Mouse (Mus musculus) hindbrain, embryonic 13.5 days (tissue): ENCODE data around the gene Olfr65. TPM values are rescaled to one million over a fixed set of nuclear protein-coding genes. Genes with fewer than 3 reads are reported as not detected.

Experiments used
- ATAC-seq: fragments of 200-750 bp; cut with Nextera tagmentation; 2 replicates; pipeline ENCODE4 v1.8.0; 2017; ENCODE audit warnings: moderate TSS enrichment; ENCODE audit not compliant: low FRiP score
- H3K27ac ChIP-seq: fragments of 300-500 bp; sonication (generic); 2 replicates; pipeline ENCODE4 v1.5.1; 2015; ENCODE audit warnings: inconsistent platforms, mild to moderate bottlenecking, moderate library complexity
- H3K27me3 ChIP-seq: fragments of 300-500 bp; sonication (generic); 2 replicates; pipeline ENCODE4 v1.6.1; 2015; ENCODE audit warnings: mild to moderate bottlenecking, inconsistent platforms
- H3K36me3 ChIP-seq: fragments of 300-500 bp; sonication (generic); 2 replicates; pipeline ENCODE4 v1.6.1; 2015; ENCODE audit warnings: mild to moderate bottlenecking, inconsistent platforms
- H3K4me1 ChIP-seq: fragments of 300-500 bp; sonication (generic); replicated peaks from 2 replicates; pipeline ENCODE4 v1.6.1; 2015; ENCODE audit warnings: inconsistent platforms
- H3K4me2 ChIP-seq: fragments of 300-500 bp; sonication (generic); 2 replicates; pipeline ENCODE4 v1.6.1; 2015; ENCODE audit warnings: inconsistent platforms, mild to moderate bottlenecking, moderate library complexity
- H3K4me3 ChIP-seq: fragments of 300-500 bp; sonication (generic); 2 replicates; pipeline ENCODE4 v1.5.1; 2015; ENCODE audit warnings: mild to moderate bottlenecking, inconsistent platforms
- H3K9ac ChIP-seq: fragments of 300-500 bp; sonication (generic); 2 replicates; pipeline ENCODE4 v1.6.1; 2015; ENCODE audit warnings: mild to moderate bottlenecking, inconsistent platforms
- H3K9me3 ChIP-seq: fragments of 300-500 bp; sonication (generic); 2 replicates; pipeline ENCODE4 v1.6.1; 2016; ENCODE audit warnings: inconsistent platforms
- WGBS: fragments of 180-500 bp; shearing (Covaris S2); methylation state at CpG from one replicate; pipeline ENCODE4 v1.1.7; 2015; 5-methylcytosine and 5-hydroxymethylcytosine counted together
- polyA plus RNA-seq: library from polyadenylated mRNA; unstranded; fragments of >200 nt; fragmentation: Nextera tagmentation; extraction: Ambion mirVana; gene quantifications from 2 replicates; pipeline ENCODE4 v1.2.1, GENCODE M21; 2015

Gene Olfr65
- polyA plus RNA-seq, result not detected in 2 replicates

GRCm38 (mm10) chr7:103903187-103903586 lies at the start of gene Olfr65:
Gene Olfr65 (plus strand): TSS chr7:103903487.
- 80% methylated on average over 2 of the region's 2 CpGs for WGBS
- Histone ChIP-seq H3K27me3 (no peaks in the 10 kb centered on the region), H3K4me2 (no peak within 1 kb of the TSS), H3K27ac (no peak within 1 kb of the TSS), H3K9me3 (no peaks in the 10 kb centered on the region), H3K9ac (no peak within 1 kb of the TSS), H3K4me3 (no peak within 1 kb of the TSS), H3K36me3 (no peaks in the 10 kb centered on the region), H3K4me1 (no peaks in the 10 kb centered on the region)
- ATAC-seq, result no peak

- H3K4me2 ChIP-seq, result no peak overlapping the region
- H3K4me1 ChIP-seq, result no peaks in the 10 kb centered on the region
- WGBS, result 78% methylated on average over 1 of the region's 1 CpGs
- no peaks in the 10 kb centered on the region for H3K9me3 ChIP-seq
- H3K4me3 ChIP-seq, result no peak overlapping the region
- H3K27me3 ChIP-seq, result no peaks in the 10 kb centered on the region
- H3K9ac ChIP-seq, result no peak overlapping the region
- ATAC-seq, result no peak
- no peak overlapping the region for H3K27ac ChIP-seq
- no peaks in the 10 kb centered on the region for H3K36me3 ChIP-seq
These were observed 48.6 kb upstream of the Olfr65 start for GRCm38 (mm10) chr7:103854669-103855068.

GRCm38 (mm10) chr7:103859076-103859475 lies 44.2 kb upstream of the Olfr65 start:
- Histone ChIP-seq H3K4me3 (no peak overlapping the region), H3K9ac (no peak overlapping the region), H3K4me2 (no peak overlapping the region), H3K27ac (no peak overlapping the region), H3K4me1 (no peaks in the 10 kb centered on the region), H3K36me3 (no peaks in the 10 kb centered on the region), H3K27me3 (no peaks in the 10 kb centered on the region), H3K9me3 (no peaks in the 10 kb centered on the region)
- 81% methylated on average over 2 of the region's 2 CpGs for WGBS
- ATAC-seq, result no peak

- Histone ChIP-seq H3K4me2 (no peak overlapping the region), H3K9me3 (no peaks in the 10 kb centered on the region), H3K4me1 (no peaks in the 10 kb centered on the region), H3K36me3 (no peaks in the 10 kb centered on the region), H3K27me3 (no peaks in the 10 kb centered on the region), H3K4me3 (no peak overlapping the region), H3K27ac (no peak overlapping the region), H3K9ac (no peak overlapping the region)
- 72% methylated on average over 1 of the region's 1 CpGs for WGBS
- no peak for ATAC-seq
These were observed 42.4 kb upstream of the Olfr65 start for GRCm38 (mm10) chr7:103860855-103861254.

- Histone ChIP-seq H3K9ac (no peak overlapping the region), H3K4me1 (no peaks in the 10 kb centered on the region), H3K36me3 (no peaks in the 10 kb centered on the region), H3K27ac (no peak overlapping the region), H3K4me3 (no peak overlapping the region), H3K9me3 (no peaks in the 10 kb centered on the region), H3K27me3 (no peaks in the 10 kb centered on the region), H3K4me2 (no peak overlapping the region)
- 78% methylated on average over 3 of the region's 3 CpGs for WGBS
- no peak for ATAC-seq
These were observed 41.8 kb upstream of the Olfr65 start for GRCm38 (mm10) chr7:103861531-103861930.

- Histone ChIP-seq H3K27ac (no peak overlapping the region), H3K36me3 (no peaks in the 10 kb centered on the region), H3K4me3 (no peak overlapping the region), H3K27me3 (no peaks in the 10 kb centered on the region), H3K4me1 (no peaks in the 10 kb centered on the region), H3K9ac (no peak overlapping the region), H3K9me3 (no peaks in the 10 kb centered on the region), H3K4me2 (no peak overlapping the region)
- ATAC-seq, result no peak
These were observed 37.6 kb upstream of the Olfr65 start for GRCm38 (mm10) chr7:103865716-103866115.

GRCm38 (mm10) chr7:103870667-103871066 lies 32.6 kb upstream of the Olfr65 start:
- Histone ChIP-seq H3K36me3 (no peaks in the 10 kb centered on the region), H3K27ac (no peak overlapping the region), H3K4me2 (no peak overlapping the region), H3K4me1 (no peaks in the 10 kb centered on the region), H3K9me3 (no peaks in the 10 kb centered on the region), H3K4me3 (no peak overlapping the region), H3K27me3 (no peaks in the 10 kb centered on the region), H3K9ac (no peak overlapping the region)
- no peak for ATAC-seq

- Histone ChIP-seq H3K27me3 (no peaks in the 10 kb centered on the region), H3K4me2 (no peak overlapping the region), H3K36me3 (no peaks in the 10 kb centered on the region), H3K4me1 (no peaks in the 10 kb centered on the region), H3K9ac (no peak overlapping the region), H3K27ac (no peak overlapping the region), H3K4me3 (no peak overlapping the region), H3K9me3 (no peaks in the 10 kb centered on the region)
- WGBS, result 4% methylated on average over 1 of the region's 1 CpGs
- no peak for ATAC-seq
These were observed 30.2 kb upstream of the Olfr65 start for GRCm38 (mm10) chr7:103873064-103873463.

- Histone ChIP-seq H3K4me2 (no peak overlapping the region), H3K27me3 (no peaks in the 10 kb centered on the region), H3K9me3 (no peaks in the 10 kb centered on the region), H3K4me1 (no peaks in the 10 kb centered on the region), H3K27ac (no peak overlapping the region), H3K4me3 (no peak overlapping the region), H3K9ac (no peak overlapping the region), H3K36me3 (no peaks in the 10 kb centered on the region)
- WGBS, result 54% methylated on average over 5 of the region's 5 CpGs
- no peak for ATAC-seq
These were observed 28.8 kb upstream of the Olfr65 start for GRCm38 (mm10) chr7:103874451-103874850.

- H3K9ac ChIP-seq, result no peak overlapping the region
- no peak overlapping the region for H3K27ac ChIP-seq
- no peaks in the 10 kb centered on the region for H3K9me3 ChIP-seq
- H3K27me3 ChIP-seq, result no peaks in the 10 kb centered on the region
- WGBS, result 93% methylated on average over 2 of the region's 2 CpGs
- no peaks in the 10 kb centered on the region for H3K36me3 ChIP-seq
- ATAC-seq, result no peak
- no peaks in the 10 kb centered on the region for H3K4me1 ChIP-seq
- H3K4me2 ChIP-seq, result no peak overlapping the region
- no peak overlapping the region for H3K4me3 ChIP-seq
These were observed 26.2 kb upstream of the Olfr65 start for GRCm38 (mm10) chr7:103877093-103877492.

GRCm38 (mm10) chr7:103886152-103886551 lies 17.1 kb upstream of the Olfr65 start, which contains the start of gene Olfr66:
Gene Olfr66 (minus strand): TSS chr7:103886252.
- H3K27me3 ChIP-seq, result no peaks in the 10 kb centered on the region
- H3K9me3 ChIP-seq, result no peaks in the 10 kb centered on the region
- H3K4me1 ChIP-seq, result no peaks in the 10 kb centered on the region
- H3K27ac ChIP-seq, result no peak within 1 kb of the TSS
- no peak within 1 kb of the TSS for H3K9ac ChIP-seq
- no peak for ATAC-seq
- H3K4me2 ChIP-seq, result no peak within 1 kb of the TSS
- no peaks in the 10 kb centered on the region for H3K36me3 ChIP-seq
- H3K4me3 ChIP-seq, result no peak within 1 kb of the TSS

GRCm38 (mm10) chr7:103894385-103894784 lies 8.9 kb upstream of the Olfr65 start, which contains the start of gene Olfr64:
Gene Olfr64 (minus strand): TSS chr7:103894485.
- H3K9ac ChIP-seq, result no peak within 1 kb of the TSS
- WGBS, result 88% methylated on average over 1 of the region's 1 CpGs
- no peak within 1 kb of the TSS for H3K4me3 ChIP-seq
- H3K4me2 ChIP-seq, result no peak within 1 kb of the TSS
- H3K36me3 ChIP-seq, result no peaks in the 10 kb centered on the region
- no peak within 1 kb of the TSS for H3K27ac ChIP-seq
- H3K27me3 ChIP-seq, result no peaks in the 10 kb centered on the region
- H3K4me1 ChIP-seq, result no peaks in the 10 kb centered on the region
- no peak for ATAC-seq
- no peaks in the 10 kb centered on the region for H3K9me3 ChIP-seq

- Histone ChIP-seq H3K27ac (no peak overlapping the region), H3K9me3 (no peaks in the 10 kb centered on the region), H3K27me3 (no peaks in the 10 kb centered on the region), H3K36me3 (no peaks in the 10 kb centered on the region), H3K9ac (no peak overlapping the region), H3K4me3 (no peak overlapping the region), H3K4me1 (no peaks in the 10 kb centered on the region), H3K4me2 (no peak overlapping the region)
- WGBS, result 67% methylated on average over 3 of the region's 3 CpGs
- no peak for ATAC-seq
These were observed 6.8 kb downstream of the Olfr65 start for GRCm38 (mm10) chr7:103910047-103910446.
